Mouse (Mus musculus) heart, embryonic 10.5 days (tissue): ENCODE results near the gene Sgpp1. TPM values are rescaled to one million over a fixed set of nuclear protein-coding genes. Genes with fewer than 3 reads are reported as not detected.
"Not testable (repeated sequence)": the region's sequence is repeated elsewhere in the genome, so short reads cannot be mapped to it uniquely, and the experiment has no call there.

Experiments
- DNase-seq: peaks from one replicate; pipeline ENCODE4 v3.0.0-alpha.2; 2017; ENCODE audit warnings: low spot score
- H3K27ac ChIP-seq: fragments of 300-500 bp; sonication (generic); 2 replicates; pipeline ENCODE4 v1.5.1; 2016; ENCODE audit warnings: mild to moderate bottlenecking
- H3K27me3 ChIP-seq: fragments of 300-500 bp; sonication (generic); 2 replicates; pipeline ENCODE4 v1.6.1; 2016; ENCODE audit warnings: mild to moderate bottlenecking; ENCODE audit not compliant: poor library complexity, insufficient read depth, severe bottlenecking
- H3K36me3 ChIP-seq: fragments of 300-500 bp; sonication (generic); 2 replicates; pipeline ENCODE4 v1.6.1; 2016; ENCODE audit warnings: mild to moderate bottlenecking, moderate library complexity
- H3K4me1 ChIP-seq: fragments of 300-500 bp; sonication (generic); 2 replicates; pipeline ENCODE4 v1.6.1; 2016; ENCODE audit warnings: mild to moderate bottlenecking
- H3K4me3 ChIP-seq: fragments of 300-500 bp; sonication (generic); 2 replicates; pipeline ENCODE4 v1.5.1; 2016; ENCODE audit warnings: mild to moderate bottlenecking, moderate library complexity
- H3K9me3 ChIP-seq: fragments of 300-500 bp; sonication (generic); 2 replicates; pipeline ENCODE4 v1.6.1; 2016; ENCODE audit warnings: mild to moderate bottlenecking, moderate library complexity
- WGBS: fragments of 180-500 bp; shearing (Covaris S2); methylation state at CpG from one replicate; pipeline ENCODE4 v1.1.7; 2016; 5-methylcytosine and 5-hydroxymethylcytosine counted together
- polyA plus RNA-seq: library from polyadenylated mRNA; unstranded; fragments of >200 nt; fragmentation: Nextera tagmentation; extraction: Ambion mirVana; gene quantifications from 2 replicates; pipeline ENCODE4 v1.2.1, GENCODE M21; 2016

Gene Sgpp1
- polyA plus RNA-seq, 1 experiment from 2014 or later = 13.5 TPM

- 56% methylated on average over 14 of the region's 14 CpGs for WGBS
Measured at GRCm38 (mm10) chr12:75702084-75702738, 33.3 kb downstream of the Sgpp1 start.

GRCm38 (mm10) chr12:75701173-75702083, 34.1 kb downstream of the Sgpp1 start:
- Histone ChIP-seq H3K4me3 (peak overlapping the region; percentile 49), H3K4me1 (peaks cover 15% of the 10 kb centered on the region), H3K27ac (peak overlapping the region; percentile 84), H3K36me3 (no peaks in the 10 kb centered on the region), H3K9me3 (no peaks in the 10 kb centered on the region), H3K27me3 (no peaks in the 10 kb centered on the region)
- no peak for DNase-seq
- WGBS = 28% methylated on average over 21 of the region's 21 CpGs

More at GRCm38 (mm10) chr12:75702084-75702738, 33.3 kb downstream of the Sgpp1 start:
- no peak for DNase-seq
- Histone ChIP-seq H3K27me3 (no peaks in the 10 kb centered on the region), H3K36me3 (no peaks in the 10 kb centered on the region), H3K9me3 (no peaks in the 10 kb centered on the region), H3K4me3 (peak overlapping the region; percentile 49), H3K27ac (peak overlapping the region; percentile 84), H3K4me1 (peaks cover 15% of the 10 kb centered on the region)

DNA sequence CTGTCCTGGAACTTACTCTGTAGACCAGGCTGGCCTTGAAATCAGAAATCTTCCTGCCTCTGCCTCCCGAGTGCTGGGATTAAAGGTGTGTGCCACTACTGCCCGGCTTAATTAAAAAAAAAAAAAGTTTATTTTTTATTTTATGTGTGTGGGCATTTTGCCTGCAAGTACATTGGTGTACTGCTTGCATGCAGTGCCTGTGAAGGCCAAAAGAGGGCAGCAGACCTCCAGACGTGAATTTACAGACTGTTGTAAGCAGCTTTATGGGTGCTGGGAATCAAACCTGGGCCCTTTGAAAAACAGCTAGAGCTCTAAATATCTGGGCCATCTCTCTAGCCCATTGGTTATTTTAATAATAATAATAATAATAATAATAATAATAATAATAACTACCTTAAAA, 36.8 kb downstream of the Sgpp1 start:
- H3K4me3 ChIP-seq = no peak overlapping the region
- 85% methylated on average over 3 of the region's 3 CpGs for WGBS
- DNase-seq = no peak
- H3K27ac ChIP-seq = no peak overlapping the region
- no peaks in the 10 kb centered on the region for H3K27me3 ChIP-seq
- H3K9me3 ChIP-seq = no peaks in the 10 kb centered on the region
- H3K36me3 ChIP-seq = no peaks in the 10 kb centered on the region
- H3K4me1 ChIP-seq = peaks cover 15% of the 10 kb centered on the region

GRCm38 (mm10) chr12:75695845-75696244, 39.7 kb downstream of the Sgpp1 start:
- not testable (repeated sequence) for H3K27ac ChIP-seq, H3K9me3 ChIP-seq, H3K4me1 ChIP-seq, H3K27me3 ChIP-seq, DNase-seq, H3K36me3 ChIP-seq, H3K4me3 ChIP-seq
- 78% methylated on average over 1 of the region's 1 CpGs for WGBS

DNA sequence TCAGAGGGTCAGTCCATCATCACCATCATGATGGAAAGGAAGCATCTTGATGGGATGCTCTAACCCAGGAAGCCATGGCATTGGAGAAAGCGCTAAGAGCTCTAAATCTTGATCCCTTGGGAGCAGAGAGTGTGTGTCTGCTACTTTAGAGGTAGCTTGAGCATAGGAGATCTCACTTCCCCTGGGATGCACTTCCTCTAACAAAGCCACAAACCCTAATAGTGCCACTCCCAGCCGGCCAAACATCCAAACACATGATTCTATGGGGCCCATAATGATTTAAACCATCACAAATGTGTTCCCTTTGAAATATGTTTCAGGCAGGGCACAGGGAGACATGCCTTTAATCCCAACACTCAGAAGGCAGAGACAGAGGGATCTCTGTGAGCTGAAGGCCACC, 46.5 kb downstream of the Sgpp1 start:
- no peak overlapping the region for H3K4me3 ChIP-seq
- H3K36me3 ChIP-seq = no peaks in the 10 kb centered on the region
- 81% methylated on average over 2 of the region's 2 CpGs for WGBS
- no peaks in the 10 kb centered on the region for H3K4me1 ChIP-seq
- no peak overlapping the region for H3K27ac ChIP-seq
- H3K27me3 ChIP-seq = no peaks in the 10 kb centered on the region
- H3K9me3 ChIP-seq = no peaks in the 10 kb centered on the region
- DNase-seq = no peak

DNA sequence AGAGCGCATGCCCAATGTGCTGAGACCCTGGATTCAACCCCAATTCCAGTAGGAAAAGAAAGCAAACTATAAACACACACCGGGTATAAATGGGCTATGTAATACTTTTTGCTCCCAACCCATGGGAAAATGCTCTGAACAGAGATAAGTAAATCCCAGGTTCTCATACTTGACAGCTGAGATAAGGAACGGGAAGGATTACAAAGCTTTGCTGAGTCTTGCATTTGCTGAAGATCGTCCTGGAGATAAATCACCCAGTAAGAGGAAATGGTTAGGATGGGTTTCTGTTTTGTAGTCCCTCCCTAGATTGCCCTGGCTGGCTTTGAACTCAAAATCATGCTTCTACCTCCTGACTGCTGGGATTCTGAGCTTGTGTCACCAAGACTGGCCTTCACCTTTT, 48.2 kb downstream of the Sgpp1 start:
- H3K9me3 ChIP-seq = no peaks in the 10 kb centered on the region
- no peak for DNase-seq
- H3K27ac ChIP-seq = no peak overlapping the region
- H3K4me1 ChIP-seq = no peaks in the 10 kb centered on the region
- H3K36me3 ChIP-seq = no peaks in the 10 kb centered on the region
- 40% methylated on average over 4 of the region's 4 CpGs for WGBS
- H3K27me3 ChIP-seq = no peaks in the 10 kb centered on the region
- no peak overlapping the region for H3K4me3 ChIP-seq

GRCm38 (mm10) chr12:75684026-75684425, 51.5 kb downstream of the Sgpp1 start:
- not testable (repeated sequence) for H3K4me3 ChIP-seq, H3K27ac ChIP-seq, H3K27me3 ChIP-seq, H3K4me1 ChIP-seq, H3K36me3 ChIP-seq, H3K9me3 ChIP-seq, DNase-seq
- WGBS = 79% methylated on average over 4 of the region's 4 CpGs

DNA sequence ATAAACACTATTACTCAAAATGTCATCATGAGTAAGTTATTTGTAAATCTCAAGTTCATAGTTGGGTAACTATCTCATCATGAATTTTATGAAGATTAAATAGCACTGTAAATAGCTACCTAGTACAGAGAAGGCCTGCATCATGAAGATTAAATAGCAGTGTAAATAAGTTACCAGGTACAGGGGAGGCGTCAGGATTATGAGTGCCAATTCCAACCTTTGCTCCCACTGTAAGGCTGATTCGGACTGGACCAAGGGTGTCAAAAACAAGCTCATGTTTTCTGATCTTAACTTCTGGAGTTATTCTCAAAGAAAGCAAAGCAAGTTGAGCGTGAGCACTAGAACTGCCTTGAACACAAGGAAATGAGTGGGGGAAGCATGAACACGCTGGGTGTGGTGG, 51.9 kb downstream of the Sgpp1 start:
- no peaks in the 10 kb centered on the region for H3K9me3 ChIP-seq
- H3K4me1 ChIP-seq = no peaks in the 10 kb centered on the region
- H3K4me3 ChIP-seq = no peak overlapping the region
- H3K27me3 ChIP-seq = no peaks in the 10 kb centered on the region
- no peaks in the 10 kb centered on the region for H3K36me3 ChIP-seq
- DNase-seq = no peak
- H3K27ac ChIP-seq = no peak overlapping the region
- WGBS = 87% methylated on average over 4 of the region's 4 CpGs

DNA sequence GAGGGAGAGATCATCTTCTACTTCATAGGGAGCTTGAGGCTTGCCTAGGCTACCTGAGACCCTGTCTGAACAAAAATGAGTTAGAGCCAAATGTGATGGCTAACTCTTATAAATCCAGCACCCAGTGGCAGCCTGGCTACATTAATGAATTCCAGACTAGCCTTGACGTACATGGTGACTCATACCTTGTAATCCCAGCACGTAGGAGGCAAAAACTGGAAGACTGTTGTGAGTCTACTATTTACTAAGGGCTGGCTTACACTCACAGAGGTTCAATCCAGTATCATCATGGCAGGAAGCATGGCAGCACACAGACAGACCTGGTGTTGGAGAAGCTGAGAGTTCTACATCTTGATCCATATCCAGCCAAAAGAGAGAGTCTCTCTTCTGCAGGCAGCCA, 52.7 kb downstream of the Sgpp1 start:
- DNase-seq = no peak
- no peak overlapping the region for H3K4me3 ChIP-seq
- no peaks in the 10 kb centered on the region for H3K9me3 ChIP-seq
- 80% methylated on average over 2 of the region's 2 CpGs for WGBS
- H3K4me1 ChIP-seq = no peaks in the 10 kb centered on the region
- H3K27me3 ChIP-seq = no peaks in the 10 kb centered on the region
- no peak overlapping the region for H3K27ac ChIP-seq
- H3K36me3 ChIP-seq = no peaks in the 10 kb centered on the region

- Histone ChIP-seq H3K9me3 (no peaks in the 10 kb centered on the region), H3K4me1 (no peaks in the 10 kb centered on the region), H3K4me3 (no peak overlapping the region), H3K27me3 (no peaks in the 10 kb centered on the region), H3K36me3 (no peaks in the 10 kb centered on the region), H3K27ac (no peak overlapping the region)
- WGBS = 80% methylated on average over 4 of the region's 4 CpGs
- DNase-seq = no peak
Measured at GRCm38 (mm10) chr12:75681101-75681500, 54.4 kb downstream of the Sgpp1 start.

DNA sequence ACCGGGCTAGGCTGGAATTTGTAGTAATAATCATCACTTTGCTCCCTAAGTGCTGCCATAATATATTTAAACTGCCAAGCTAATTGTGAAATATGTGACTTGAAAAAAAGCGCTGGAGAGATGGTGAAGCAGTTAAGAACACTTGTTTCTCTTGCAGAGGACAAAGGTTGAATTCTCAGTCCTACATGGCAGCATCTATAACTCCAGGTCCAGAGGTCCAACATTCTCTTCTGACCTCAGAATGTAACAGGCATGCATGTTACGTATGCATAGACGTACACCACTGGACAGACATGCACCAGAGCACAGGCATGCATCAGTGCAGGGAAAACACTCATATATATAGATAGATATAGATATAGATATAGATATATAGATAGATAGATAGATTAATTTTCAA, 57.1 kb downstream of the Sgpp1 start:
- no peaks in the 10 kb centered on the region for H3K4me1 ChIP-seq
- no peaks in the 10 kb centered on the region for H3K27me3 ChIP-seq
- no peak for DNase-seq
- H3K36me3 ChIP-seq = 0 out of 2 replicates have a peak, but pooled peaks cover 3% of the 10 kb centered on the region
- no peak overlapping the region for H3K4me3 ChIP-seq
- no peak overlapping the region for H3K27ac ChIP-seq
- 91% methylated on average over 4 of the region's 4 CpGs for WGBS
- no peaks in the 10 kb centered on the region for H3K9me3 ChIP-seq

DNA sequence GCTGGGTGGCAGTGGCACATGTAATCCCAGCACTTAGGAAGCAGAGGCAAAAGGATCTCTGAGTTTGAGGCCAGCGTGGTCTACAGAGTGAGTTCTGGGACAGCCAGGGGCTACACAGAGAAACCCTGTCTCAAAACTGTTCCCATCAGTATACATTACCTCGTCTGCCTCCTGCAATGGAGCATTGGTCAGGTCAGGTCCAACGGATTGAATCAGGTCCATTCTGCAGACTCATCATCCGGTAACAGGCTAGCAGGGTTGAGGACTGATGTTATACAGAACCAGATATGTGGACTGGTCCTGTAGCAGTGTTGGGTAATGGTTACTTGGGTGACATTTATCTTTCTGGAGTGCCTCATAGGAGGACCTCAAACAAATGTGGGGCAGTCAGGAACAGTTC, 62.9 kb downstream of the Sgpp1 start:
- WGBS = 88% methylated on average over 4 of the region's 4 CpGs
- H3K9me3 ChIP-seq = no peaks in the 10 kb centered on the region
- H3K4me3 ChIP-seq = no peak overlapping the region
- H3K27me3 ChIP-seq = no peaks in the 10 kb centered on the region
- no peak overlapping the region for H3K27ac ChIP-seq
- H3K36me3 ChIP-seq = 0 out of 2 replicates have a peak, but pooled peaks cover 3% of the 10 kb centered on the region
- no peak for DNase-seq
- H3K4me1 ChIP-seq = peaks cover 14% of the 10 kb centered on the region

GRCm38 (mm10) chr12:75671759-75672315, 63.7 kb downstream of the Sgpp1 start:
- no peak for DNase-seq
- Histone ChIP-seq H3K27ac (no peak overlapping the region), H3K9me3 (no peaks in the 10 kb centered on the region), H3K36me3 (0 out of 2 replicates have a peak, but pooled peaks cover 3% of the 10 kb centered on the region), H3K4me1 (peaks cover 14% of the 10 kb centered on the region), H3K4me3 (no peak overlapping the region), H3K27me3 (no peaks in the 10 kb centered on the region)
- 80% methylated on average over 3 of the region's 3 CpGs for WGBS
